Mouse (Mus musculus) ES-Bruce4 (cell line): ENCODE measurements around the gene Sh3bp2. TPM values are rescaled to one million over a fixed set of nuclear protein-coding genes. Genes with fewer than 3 reads are reported as not detected.

Source experiments
- H3K27ac ChIP-seq: 2 replicates; pipeline ENCODE4 v1.5.1; 2012; ENCODE audit warnings: low read length, inconsistent platforms; ENCODE audit not compliant: insufficient read depth
- H3K27me3 ChIP-seq: 2 replicates; pipeline ENCODE4 v1.6.1; 2012; ENCODE audit warnings: mild to moderate bottlenecking, low read length, inconsistent platforms; ENCODE audit not compliant: control insufficient read depth, poor library complexity, insufficient read depth, severe bottlenecking
- H3K36me3 ChIP-seq: 2 replicates; pipeline ENCODE4 v1.6.1; 2012; ENCODE audit warnings: inconsistent platforms, mild to moderate bottlenecking, low read length, moderate library complexity; ENCODE audit not compliant: control insufficient read depth, poor library complexity, insufficient read depth, severe bottlenecking
- H3K4me1 ChIP-seq: one replicate; pipeline ENCODE4 v1.8.1; 2011; ENCODE audit warnings: low read length; ENCODE audit not compliant: control insufficient read depth, insufficient read depth
- H3K4me3 ChIP-seq: 2 replicates; pipeline ENCODE4 v1.5.1; 2011; ENCODE audit warnings: low read depth, mild to moderate bottlenecking, low read length
- H3K9ac ChIP-seq: 2 replicates; pipeline ENCODE4 v1.6.1; 2012; ENCODE audit warnings: low read depth, mild to moderate bottlenecking, inconsistent platforms; ENCODE audit not compliant: poor library complexity, severe bottlenecking
- H3K9me3 ChIP-seq: replicated peaks from 2 replicates; pipeline ENCODE4 v1.6.1; 2012; ENCODE audit warnings: mild to moderate bottlenecking, low read length, inconsistent platforms; ENCODE audit not compliant: control insufficient read depth, poor library complexity, insufficient read depth, severe bottlenecking
- CTCF ChIP-seq: IDR thresholded peaks from one replicate; pipeline ENCODE4 v1.8.1; 2011; ENCODE audit warnings: low read depth, low read length
- EP300 ChIP-seq: IDR thresholded peaks from 2 replicates; pipeline ENCODE4 v1.6.1; 2011; ENCODE audit warnings: low read depth, low read length; ENCODE audit not compliant: insufficient read depth
- POLR2A ChIP-seq: IDR thresholded peaks from one replicate; pipeline ENCODE4 v1.8.1; 2011; ENCODE audit warnings: low read length; ENCODE audit not compliant: insufficient read depth
- polyA plus RNA-seq: library from polyadenylated mRNA; stranded (reverse); fragments of >200 nt; gene quantifications from 2 replicates; pipeline ENCODE4 v1.2.4, GENCODE M21; 2011; ENCODE audit warnings: low read depth; ENCODE audit not compliant: missing spikeins, insufficient read depth, insufficient read length

Sh3bp2 gene
- polyA plus RNA-seq, 1 experiment: 2.8 TPM

- Histone ChIP-seq H3K4me3 (no peak overlapping the region), H3K27ac (no peak overlapping the region), H3K36me3 (no peaks in the 10 kb centered on the region), H3K27me3 (no peaks in the 10 kb centered on the region), H3K9ac (no peak overlapping the region), H3K9me3 (no peaks in the 10 kb centered on the region), H3K4me1 (no peaks in the 10 kb centered on the region)
- TF ChIP-seq POLR2A (no peak), CTCF (no peak), EP300 (no peak)
These were observed 4.3 kb upstream of the Sh3bp2 start for GRCm38 (mm10) chr5:34521337-34521736.

- Histone ChIP-seq H3K4me3 (no peak overlapping the region), H3K36me3 (no peaks in the 10 kb centered on the region), H3K9me3 (no peaks in the 10 kb centered on the region), H3K9ac (no peak overlapping the region), H3K27me3 (no peaks in the 10 kb centered on the region), H3K4me1 (no peaks in the 10 kb centered on the region), H3K27ac (no peak overlapping the region)
- TF ChIP-seq EP300 (no peak), CTCF (no peak), POLR2A (no peak)
These were observed 1.6 kb upstream of the Sh3bp2 start for GRCm38 (mm10) chr5:34523958-34524485.

GRCm38 (mm10) chr5:34524511-34524910 lies 1.1 kb upstream of the Sh3bp2 start:
- Histone ChIP-seq H3K4me3 (no peak overlapping the region), H3K27me3 (no peaks in the 10 kb centered on the region), H3K36me3 (no peaks in the 10 kb centered on the region), H3K27ac (no peak overlapping the region), H3K9me3 (no peaks in the 10 kb centered on the region), H3K9ac (no peak overlapping the region), H3K4me1 (no peaks in the 10 kb centered on the region)
- no peak for TF ChIP-seq POLR2A
- no peak for TF ChIP-seq CTCF

DNA sequence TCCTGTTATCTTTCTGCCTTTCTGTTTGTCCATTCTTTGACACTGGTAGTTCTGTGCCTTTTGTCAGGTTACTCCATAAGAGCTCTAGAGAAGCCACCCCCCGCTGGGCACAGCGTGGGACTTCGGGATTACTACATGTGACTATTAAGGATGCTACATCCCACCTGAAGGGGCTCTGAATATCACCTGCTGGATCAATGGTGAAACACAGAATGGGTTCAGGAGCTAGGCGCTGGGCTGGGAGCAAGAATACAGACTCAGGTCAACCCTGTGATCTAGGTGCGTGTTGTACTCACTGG lies 788 bp downstream of the Sh3bp2 start:
- no peak overlapping the region for H3K27ac ChIP-seq
- H3K4me3 ChIP-seq: peak overlapping the region; percentile 24
- H3K36me3 ChIP-seq: no peaks in the 10 kb centered on the region
- H3K27me3 ChIP-seq: no peaks in the 10 kb centered on the region
- H3K9ac ChIP-seq: peak overlapping the region; percentile 61; the same call in 1 of the 2 replicates
- H3K9me3 ChIP-seq: no peaks in the 10 kb centered on the region
- no peaks in the 10 kb centered on the region for H3K4me1 ChIP-seq
- TF ChIP-seq CTCF: no peak

- Histone ChIP-seq H3K9me3 (no peaks in the 10 kb centered on the region), H3K36me3 (no peaks in the 10 kb centered on the region), H3K27ac (no peak overlapping the region), H3K27me3 (no peaks in the 10 kb centered on the region), H3K9ac (no peak overlapping the region), H3K4me1 (no peaks in the 10 kb centered on the region), H3K4me3 (no peak overlapping the region)
- TF ChIP-seq POLR2A (no peak), CTCF (no peak), EP300 (no peak)
These were observed 1.7 kb downstream of the Sh3bp2 start for GRCm38 (mm10) chr5:34527352-34527751.

- Histone ChIP-seq H3K36me3 (no peaks in the 10 kb centered on the region), H3K27me3 (no peaks in the 10 kb centered on the region), H3K27ac (no peak overlapping the region), H3K4me1 (no peaks in the 10 kb centered on the region), H3K9me3 (no peaks in the 10 kb centered on the region), H3K9ac (no peak overlapping the region), H3K4me3 (no peak overlapping the region)
- no peak for TF ChIP-seq CTCF
- no peak for TF ChIP-seq POLR2A
- TF ChIP-seq EP300: no peak
These were observed 3.1 kb downstream of the Sh3bp2 start for GRCm38 (mm10) chr5:34528724-34529123.
